In the genomic region with DNA sequence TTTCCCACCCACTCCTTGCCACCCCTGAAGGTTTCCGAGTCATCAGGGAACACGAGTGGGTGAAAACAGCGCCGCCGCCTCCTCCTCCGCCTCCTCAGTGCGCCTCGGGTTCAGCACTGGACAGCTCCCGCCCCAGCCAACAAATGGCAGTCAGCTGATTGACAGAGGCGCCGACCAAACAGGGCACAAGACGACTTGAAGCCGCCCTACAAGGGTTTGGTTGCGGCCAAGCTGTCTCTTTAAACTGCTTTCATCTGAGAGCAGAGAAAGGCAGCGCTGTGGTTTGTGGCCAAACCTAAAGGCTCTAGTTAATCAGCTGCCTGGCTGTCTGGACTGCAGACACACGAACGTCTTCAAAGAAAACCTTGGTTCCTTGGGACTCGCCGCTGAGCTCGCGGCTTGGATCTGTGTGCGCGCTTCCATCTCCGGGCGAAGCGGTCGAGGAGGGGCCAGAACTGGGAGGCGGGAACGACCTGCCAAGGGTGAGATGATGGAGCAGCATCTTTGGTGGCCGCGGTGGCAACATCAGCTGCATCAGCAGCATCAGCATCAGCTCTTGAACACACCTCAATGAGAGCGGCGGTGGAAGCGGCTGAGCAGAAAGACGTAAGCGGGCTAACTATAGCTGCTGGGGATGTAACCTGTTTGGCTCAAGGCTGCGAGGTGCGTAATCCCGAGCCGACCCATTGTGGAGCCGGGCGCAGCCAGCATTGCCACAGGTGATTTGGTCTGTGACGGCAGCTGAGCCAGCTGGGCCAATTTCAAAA, we compare ENCODE assay signal across 8 mouse cellular contexts. TPM values are rescaled to one million over a fixed set of nuclear protein-coding genes. Genes with fewer than 3 reads are reported as not detected.
DNase-seq lines count a peak whose midpoint lies in the region; ATAC-seq and TF ChIP-seq lines count a peak whose summit lies in the region.

TSS of gene Gpr158 (plus strand) at position 198 of the 767 bp plus-strand sequence.

- DNase-seq in ZHBTc4 (ENCODE audit: low read depth, low spot score) (peak; percentile 93), MN1 (ENCODE audit: low spot score) (no peak)
- peak; percentile 96 for DNase-seq in cerebellum, postnatal 36 days
- DNase-seq in gastrocnemius, adult 2 months, result peak; percentile 62
- DNase-seq in layer of hippocampus, postnatal 14 days (ENCODE audit: low spot score in 2 of 2), result peak; percentile 87 to 90
- DNase-seq in lung, postnatal 10 days, result peak; percentile 86
- peak; percentile 80 for DNase-seq in retina, postnatal 7 days (ENCODE audit: low read depth, low spot score)

- no peak for TF ChIP-seq CTCF in gastrocnemius, adult 2 months (IDR thresholded peaks at IDR 0.05)

- H3K27me3 ChIP-seq in hindbrain, embryonic 15.5 days, result no peaks in the 10 kb centered on the region

- H3K9me3 ChIP-seq in hindbrain, embryonic 15.5 days, result no peaks in the 10 kb centered on the region

- no peaks in the 10 kb centered on the region for H3K36me3 ChIP-seq in hindbrain, embryonic 15.5 days

- intact Hi-C loops in gastrocnemius, adult 2 months (cut with DNase I), result no loop called here

- H3K4me2 ChIP-seq in hindbrain, embryonic 15.5 days, result peak within 1 kb of the TSS; percentile 79

- H3K4me1 ChIP-seq in hindbrain, embryonic 15.5 days (replicated peaks), result peaks cover 34% of the 10 kb centered on the region

- H3K4me3 ChIP-seq in gastrocnemius, adult 2 months, result peak within 1 kb of the TSS; percentile 32
- H3K4me3 ChIP-seq in hindbrain, embryonic 15.5 days, result peak within 1 kb of the TSS; percentile 56

- H3K27ac ChIP-seq in gastrocnemius, adult 2 months, result no peak within 1 kb of the TSS
- H3K27ac ChIP-seq in hindbrain, embryonic 15.5 days (replicated peaks), result peak within 1 kb of the TSS; percentile 84

- peak; percentile 98 for ATAC-seq in hindbrain, embryonic 15.5 days (ENCODE audit: low FRiP score, low read depth)

- WGBS in hindbrain, embryonic 15.5 days, result 2% methylated on average over 43 of the region's 43 CpGs

- peak within 1 kb of the TSS; percentile 53 for H3K9ac ChIP-seq in hindbrain, embryonic 15.5 days

RNA-seq across cellular contexts. Expression of gene Gpr158, which starts in this region (rescaled TPM):
- not detected for total RNA-seq in gastrocnemius, adult 2 months (2021)
- polyA plus RNA-seq in hindbrain, embryonic 15.5 days (2015; fragmentation: Nextera tagmentation; extraction: Ambion mirVana), result 3.8 and 4.1 TPM in 2 replicates
- total RNA-seq in layer of hippocampus, postnatal 14 days (2021), result 10 to 100 TPM; 86.9 to 88.3 TPM

Comparison
In these comparisons a context has a peak if more than half of its experiments do, and no peak if none do; other contexts are left out.
1. RNA of gene Gpr158 (total RNA-seq): 86.9 to 88.3 TPM in layer of hippocampus, postnatal 14 days; not detected in gastrocnemius, adult 2 months; every median in the first group is over 10 times any median in the second.
2. Peak in DNase-seq and H3K4me3 ChIP-seq in gastrocnemius, adult 2 months; RNA of the gene not detected or under 1 TPM.